Mouse (Mus musculus) R1 (cell line): ENCODE measurements around the gene Tex35.

ENCODE experiments used
- DNase-seq: peaks from one replicate; pipeline ENCODE4 v3.0.0-alpha.2; 2018; ENCODE audit warnings: low read depth, low spot score

Tex35 gene

DNA sequence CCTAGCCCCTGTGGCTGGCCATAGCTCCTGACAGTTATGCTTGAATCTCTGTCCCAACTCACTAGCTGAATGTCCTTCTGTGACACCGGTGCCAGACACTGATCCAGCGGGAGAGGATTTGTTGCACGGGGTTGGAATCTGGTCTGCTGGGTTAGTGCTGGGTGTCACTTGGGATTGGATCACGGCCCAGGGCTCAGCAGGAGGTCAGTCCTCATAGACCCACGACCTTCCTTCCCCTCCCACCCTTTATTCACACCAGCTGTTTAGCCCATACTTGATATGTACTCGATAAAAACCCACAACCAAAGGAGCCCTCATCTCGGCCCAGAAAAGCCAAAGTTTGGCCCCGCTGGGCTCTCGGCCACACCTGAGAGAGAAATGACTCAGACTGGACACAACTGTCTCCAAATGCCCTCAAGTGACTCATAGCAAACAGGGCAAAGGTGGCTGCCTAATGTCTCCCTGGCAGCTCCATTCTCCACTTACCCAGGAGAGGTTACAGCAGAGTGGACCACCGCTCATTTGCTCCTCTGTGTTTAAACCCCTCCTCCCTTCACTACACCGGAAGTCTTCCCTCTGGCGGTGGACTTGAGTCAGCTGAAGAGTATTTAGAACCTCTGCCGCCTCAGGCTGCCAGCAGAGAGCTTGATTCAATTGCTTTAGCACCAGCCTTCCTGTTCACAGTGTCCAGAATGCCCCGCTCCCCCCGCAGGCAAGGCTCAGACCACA lies 27.2 kb downstream of the Tex35 start:
- DNase-seq = peak; percentile 86

DNA sequence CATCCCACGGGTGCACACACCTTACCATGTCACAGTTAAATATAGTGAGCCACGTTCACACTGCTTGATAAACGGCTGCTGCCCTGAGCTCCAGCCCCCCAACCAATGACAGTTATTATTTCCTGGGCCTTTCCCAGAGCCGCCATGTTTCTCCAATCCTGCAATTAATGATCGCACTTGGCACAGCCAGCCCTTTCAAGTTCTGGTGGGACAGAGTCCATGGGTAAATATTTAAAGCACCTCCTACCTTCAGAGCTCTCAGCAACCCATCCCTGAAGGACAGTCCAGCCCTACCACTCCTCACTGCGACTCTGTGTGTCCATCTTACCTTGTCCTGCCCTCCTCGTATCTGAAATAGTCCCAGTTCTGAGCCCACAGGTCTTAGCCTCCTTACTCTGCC lies 28.4 kb downstream of the Tex35 start:
- no peak for DNase-seq

DNA sequence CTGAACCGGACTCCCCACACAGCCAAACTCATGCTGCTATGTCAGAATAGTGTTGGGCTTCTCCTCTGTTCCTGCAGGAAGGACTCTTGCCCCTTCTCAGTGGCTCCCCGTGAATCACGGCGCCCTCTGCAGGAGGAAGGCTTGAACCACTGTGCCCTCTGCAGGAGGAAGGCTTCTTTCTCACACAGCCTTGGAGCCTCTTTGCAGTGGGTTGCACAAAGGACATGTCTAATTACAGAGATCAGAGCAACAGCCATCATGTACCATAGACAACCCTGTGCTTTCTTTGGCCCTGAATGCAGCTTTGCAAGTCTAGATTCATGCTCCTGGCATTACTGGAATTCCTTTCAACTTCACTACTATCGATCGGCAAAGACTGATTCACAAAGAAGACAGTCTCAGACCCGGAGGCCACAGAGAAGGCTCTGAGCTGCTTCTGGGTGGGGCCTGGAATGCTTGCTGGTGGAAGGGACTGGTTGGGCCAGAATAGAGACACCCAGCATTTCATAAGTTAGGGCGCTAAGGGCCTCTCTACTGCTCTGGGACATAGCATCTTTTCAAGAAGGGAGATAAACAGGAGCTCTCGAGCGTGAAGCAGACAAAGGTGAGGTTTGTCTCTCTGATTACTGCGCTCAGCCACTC lies 29.0 kb downstream of the Tex35 start:
- DNase-seq = peak; percentile 89

DNA sequence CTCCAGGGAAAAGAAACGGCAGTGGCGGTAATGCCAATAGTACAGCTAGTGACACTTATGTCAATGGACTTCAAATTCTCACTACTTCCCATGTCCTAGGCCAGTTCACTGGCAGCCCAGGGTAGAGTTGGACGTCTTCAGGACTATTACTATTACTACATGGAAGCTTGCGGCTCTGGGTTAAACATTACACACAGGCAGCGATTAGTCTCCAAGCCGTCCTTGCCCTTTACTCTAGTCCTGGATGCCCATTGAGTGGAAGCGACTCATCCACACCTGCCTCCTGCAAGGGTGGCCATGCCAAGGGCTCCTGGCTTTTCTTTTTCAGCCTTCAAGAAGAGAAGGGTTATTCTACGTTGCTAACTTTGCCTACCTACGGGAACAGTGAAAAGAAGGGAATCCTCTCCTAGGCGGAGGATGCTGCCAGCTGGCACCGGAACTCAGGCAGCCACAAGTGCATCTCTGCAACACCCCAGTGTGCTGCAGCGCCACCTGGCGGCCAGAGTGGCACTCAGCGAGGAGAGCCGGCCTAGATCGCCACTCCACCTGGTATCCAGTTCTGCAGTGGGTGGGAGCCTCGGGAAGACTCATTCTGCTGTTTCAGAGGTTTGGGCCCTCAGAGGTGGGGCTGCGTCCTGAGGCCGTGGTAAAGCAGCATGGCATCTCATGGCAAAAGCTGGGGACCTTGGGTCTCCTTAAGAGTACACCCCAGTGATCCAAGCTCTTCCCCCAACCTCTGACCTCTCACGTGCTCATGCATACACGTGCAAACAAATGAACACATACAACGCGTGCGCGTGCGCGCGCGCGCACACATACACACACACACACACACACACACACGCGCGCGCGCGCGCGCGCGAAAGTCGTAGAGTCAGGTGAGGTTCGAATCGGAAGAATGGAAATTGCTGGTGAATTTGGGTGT lies 31.4 kb downstream of the Tex35 start:
- DNase-seq = peak; percentile 87

DNA sequence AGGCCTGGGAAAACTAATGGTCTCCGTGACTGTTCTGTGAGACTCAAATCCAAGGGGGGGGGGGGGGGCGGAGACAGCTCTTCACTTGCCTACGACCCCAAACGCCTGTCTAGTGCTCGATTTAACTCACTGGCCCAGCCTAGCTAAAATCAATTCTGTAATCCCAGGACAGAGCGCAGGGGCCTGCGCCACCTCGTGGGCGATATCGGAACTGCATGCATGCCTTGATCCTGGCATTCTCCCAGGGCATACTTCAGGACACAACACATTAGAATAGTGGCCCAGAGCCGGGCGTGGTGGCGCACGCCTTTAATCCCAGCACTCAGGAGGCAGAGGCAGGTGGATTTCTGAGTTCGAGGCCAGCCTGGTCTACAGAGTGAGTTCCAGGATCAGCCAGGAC lies 32.2 kb downstream of the Tex35 start:
- DNase-seq = peak; percentile 81

DNA sequence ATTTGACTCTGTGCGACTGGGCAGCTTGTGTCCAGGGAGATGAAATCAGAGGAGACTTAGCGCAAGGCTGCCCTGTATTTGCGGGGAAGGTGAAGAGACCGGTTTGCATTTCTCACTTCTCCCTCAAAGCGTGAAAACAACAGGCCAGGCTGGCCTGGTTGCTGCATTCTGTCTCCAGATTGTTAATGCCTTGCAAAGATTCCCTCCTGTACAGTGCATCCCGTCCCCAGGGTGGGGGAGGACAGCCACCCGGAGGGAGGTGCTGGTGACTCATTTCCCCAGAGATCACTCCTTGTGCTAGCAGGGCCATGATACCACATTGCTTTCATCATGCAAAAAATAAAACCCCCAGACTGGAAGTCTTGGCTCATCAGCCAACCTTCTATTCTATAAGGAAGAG lies 33.5 kb downstream of the Tex35 start:
- no peak for DNase-seq

DNA sequence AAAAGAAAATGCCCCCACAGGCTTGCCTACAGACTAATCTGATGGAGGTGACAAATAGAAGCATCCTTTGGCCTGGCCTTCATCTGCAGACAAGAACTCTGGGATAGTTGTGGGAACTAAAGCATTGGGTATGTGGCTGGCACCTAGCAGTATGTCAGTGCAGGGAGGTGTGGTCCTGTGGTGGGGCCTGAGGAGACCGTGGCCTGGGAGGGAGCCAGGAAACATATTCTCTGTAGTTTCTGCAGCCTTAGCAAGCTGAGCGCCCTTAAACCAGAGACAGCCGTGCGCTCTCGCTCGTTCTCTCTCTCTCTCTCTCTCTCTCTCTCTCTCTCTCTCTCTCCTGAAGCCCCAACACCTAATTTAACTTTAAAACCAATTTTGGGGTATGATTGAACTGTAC lies 34.1 kb downstream of the Tex35 start:
- no peak for DNase-seq

DNA sequence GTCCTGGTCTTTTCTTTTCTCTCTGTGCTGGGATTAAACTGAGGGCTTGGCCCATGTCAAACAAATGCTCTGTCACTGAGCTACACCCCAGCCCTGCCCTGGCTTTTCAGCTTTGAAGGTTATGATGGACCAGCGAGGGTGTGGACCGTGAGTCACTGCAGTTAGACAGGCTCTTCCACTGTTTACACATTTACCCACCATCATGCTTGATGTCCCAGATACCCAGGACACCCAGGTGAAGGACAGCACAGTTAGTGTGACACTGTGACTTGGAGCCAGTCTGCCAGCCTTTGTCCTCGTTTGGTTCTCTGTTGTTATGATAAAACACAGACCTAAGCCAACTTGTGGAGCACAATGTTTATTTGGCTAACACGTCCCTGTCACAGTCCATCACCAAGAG lies 34.9 kb downstream of the Tex35 start:
- DNase-seq = no peak

DNA sequence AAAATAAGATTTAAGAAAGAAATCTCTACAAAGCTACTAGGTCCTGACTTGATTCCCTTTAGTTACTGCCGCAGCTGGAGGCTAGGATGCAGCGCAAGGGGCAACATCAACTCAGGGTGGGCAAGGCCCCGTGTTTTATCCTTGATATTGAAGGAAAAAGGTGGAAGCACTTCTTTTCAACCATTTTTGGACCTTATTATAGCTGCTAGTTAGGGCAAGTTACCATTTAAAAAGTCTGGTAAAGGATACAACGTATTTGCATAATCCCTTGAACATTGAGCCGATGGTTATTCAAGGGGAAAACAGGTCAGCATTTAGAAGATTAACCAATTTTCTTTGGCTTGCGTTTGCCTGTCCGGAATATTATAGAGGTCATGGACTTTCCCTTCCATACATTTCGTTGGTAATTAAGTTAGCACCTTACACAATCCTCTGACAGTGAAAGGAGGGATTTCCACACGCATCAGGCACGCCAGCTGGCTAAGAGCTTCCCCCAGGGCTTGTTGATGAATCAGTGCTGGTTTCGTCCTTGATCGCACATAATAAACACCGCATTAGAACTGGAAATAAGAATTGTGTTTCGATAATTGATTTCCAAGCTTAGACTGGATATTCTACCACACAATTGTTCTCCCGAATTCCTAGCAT lies 39.2 kb downstream of the Tex35 start:
- no peak for DNase-seq

DNA sequence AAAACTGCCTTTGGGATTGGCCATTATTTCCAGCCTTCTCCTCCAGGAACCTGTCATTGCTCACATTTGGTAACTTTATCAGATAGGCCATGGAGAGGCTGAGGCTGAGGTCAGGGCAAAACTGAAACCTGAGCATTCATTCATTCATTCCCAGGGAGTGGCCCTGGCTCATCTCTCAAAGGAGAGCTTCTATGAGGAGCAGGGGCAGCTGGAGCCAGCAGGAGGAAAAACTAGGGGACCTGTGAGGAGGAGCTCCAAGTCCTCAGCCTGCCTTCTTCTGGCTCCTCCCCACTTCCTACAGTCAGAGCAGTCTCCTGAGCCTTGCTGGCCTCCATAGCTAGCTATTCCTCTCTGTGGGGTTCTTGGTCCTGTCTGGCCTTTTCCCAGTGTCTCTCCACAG lies 40.2 kb downstream of the Tex35 start:
- no peak for DNase-seq

DNA sequence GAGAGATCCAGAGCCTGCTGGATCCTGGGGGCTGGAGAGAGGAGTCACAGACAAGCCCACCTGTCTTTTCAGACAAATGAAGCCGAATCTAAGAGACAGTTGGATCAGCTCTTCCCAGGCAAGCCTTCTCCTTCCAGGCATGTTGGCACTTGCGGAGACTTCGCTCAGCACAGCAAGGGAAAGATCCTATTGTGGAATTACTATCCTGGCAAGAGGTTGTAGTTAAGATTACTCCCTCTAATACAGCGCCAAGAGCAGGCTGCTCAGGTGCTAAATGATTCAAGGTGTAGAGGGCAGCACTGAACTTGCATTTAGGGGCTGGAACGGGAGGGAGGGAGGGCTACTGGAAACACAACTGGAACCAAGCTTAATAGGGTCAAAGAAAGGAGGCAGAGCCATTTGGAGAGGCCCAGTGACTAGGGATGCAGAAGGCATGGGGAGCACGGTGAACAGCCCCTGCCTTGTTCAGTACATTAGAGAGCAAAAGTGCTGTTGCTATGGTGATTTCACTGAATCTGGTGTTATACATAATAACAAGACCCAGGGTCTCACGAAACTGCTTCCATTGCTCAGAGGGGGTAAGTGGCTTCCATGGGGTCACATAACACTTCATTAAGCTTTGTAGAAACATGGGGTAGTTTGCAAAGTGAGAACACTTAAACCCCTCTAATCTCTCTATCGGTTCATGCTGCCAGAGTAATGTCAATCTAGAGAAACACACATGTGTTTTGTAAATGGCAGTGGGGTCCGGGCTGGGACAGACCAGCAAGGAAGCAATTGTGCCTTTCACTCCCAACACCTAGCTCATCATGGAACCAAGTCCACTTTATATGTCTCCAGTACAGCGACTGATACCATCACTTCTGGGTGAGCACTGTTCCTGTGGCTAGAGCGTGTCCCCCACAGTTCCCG lies 42.4 kb downstream of the Tex35 start:
- DNase-seq = no peak

DNA sequence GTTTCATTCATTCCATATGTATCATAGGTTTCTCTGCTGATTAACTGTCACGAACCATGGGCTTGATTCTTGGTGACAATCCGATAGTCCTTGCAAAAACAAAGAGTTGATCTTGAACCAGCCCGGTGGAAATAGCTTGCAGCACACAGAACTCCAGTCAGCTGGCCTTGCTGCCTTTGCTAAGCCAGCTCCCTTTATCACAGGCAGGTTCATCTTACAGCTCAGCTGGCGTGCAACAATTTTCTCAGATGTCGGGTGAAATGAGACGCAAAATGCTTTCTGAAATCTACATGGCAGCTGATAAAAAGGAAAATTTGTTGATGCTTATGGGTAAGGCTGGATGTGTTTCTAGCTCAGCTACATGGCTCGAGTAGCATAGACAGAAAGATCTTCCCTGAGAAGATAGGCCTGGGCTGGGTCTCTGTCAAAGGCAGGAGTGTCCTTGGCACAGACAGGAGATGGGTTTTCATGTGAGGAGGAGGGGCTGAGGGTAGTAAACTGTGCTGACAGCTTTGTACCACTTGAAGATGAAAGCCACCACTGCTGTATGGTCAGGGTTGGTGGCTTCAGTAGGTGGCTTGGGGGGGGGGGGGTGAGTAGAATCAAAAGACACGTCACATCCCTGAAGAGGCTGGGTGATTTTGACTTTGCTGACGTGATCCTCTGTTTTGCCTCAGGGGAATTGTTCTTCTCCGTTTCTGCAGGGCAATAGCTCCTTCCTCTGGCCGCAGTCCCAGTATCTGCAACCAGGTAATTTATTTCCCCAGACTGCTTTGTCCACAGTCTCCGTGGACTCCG lies 45.0 kb downstream of the Tex35 start:
- no peak for DNase-seq

DNA sequence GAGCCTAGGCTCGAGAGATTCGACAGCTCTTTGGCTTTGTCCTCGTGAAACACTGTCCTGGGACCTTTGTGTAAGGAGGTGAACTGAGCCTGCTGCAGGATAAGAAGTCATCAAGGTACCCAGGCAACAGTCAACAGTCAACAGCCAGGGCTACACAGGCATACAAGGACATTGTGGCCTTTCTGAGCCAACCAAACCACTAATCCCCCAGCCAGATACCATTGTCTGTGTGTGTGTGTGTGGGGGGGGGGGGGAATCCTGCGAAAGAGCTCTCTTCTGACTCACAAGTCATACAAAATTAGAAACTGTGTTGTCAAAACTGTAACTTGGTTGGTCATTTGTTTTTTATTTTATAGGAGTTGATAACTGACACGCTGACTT lies 46.0 kb downstream of the Tex35 start:
- no peak for DNase-seq

DNA sequence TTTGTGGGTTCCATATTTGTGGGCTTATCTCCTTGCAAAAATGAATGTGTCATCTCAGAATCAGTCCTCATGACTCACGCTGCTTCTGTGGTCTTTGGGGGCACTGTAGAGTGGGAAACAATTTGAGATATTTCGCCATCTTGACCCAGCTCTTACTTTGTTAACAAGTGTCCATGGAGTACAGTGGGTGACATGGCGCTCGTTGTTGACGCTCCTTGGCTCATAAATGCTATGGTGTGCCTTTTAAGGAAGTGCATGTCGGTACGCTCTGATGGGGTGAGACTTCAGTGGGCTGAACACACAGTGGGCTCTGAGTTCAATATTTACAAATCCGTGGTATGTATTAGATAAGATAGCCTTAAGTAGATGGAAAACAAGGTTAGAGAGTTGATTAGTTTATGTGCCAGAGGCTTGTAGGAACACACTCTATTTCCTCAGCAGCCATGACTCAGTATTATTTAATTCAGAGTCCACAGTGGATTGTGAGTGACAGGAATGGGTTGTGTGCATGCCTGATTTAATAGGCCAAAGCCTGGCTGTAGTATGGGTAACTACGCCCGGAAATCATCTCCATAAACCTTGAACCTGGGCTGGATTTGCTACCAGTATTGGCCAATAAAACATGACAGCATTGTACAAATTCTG lies 46.6 kb downstream of the Tex35 start:
- no peak for DNase-seq

DNA sequence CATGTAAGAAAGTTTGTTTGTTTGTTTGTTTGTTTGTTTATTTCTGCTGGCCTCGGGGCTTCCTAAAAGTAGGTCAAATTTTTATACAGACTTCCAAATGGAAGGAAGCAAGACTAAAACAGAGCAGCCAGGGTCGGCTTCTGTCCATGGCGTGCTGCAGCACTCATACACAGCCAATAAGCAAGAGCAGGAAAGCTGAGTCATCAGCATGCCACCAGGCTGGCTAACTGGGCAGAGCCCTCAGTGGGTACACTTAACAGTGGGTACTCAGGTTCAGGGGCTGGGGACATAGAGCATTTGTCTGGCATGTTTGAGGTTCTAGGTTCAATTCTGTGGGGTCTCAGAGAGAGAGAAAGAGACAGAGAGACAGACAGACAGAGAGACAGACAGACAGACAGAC lies 47.3 kb downstream of the Tex35 start:
- no peak for DNase-seq

DNA sequence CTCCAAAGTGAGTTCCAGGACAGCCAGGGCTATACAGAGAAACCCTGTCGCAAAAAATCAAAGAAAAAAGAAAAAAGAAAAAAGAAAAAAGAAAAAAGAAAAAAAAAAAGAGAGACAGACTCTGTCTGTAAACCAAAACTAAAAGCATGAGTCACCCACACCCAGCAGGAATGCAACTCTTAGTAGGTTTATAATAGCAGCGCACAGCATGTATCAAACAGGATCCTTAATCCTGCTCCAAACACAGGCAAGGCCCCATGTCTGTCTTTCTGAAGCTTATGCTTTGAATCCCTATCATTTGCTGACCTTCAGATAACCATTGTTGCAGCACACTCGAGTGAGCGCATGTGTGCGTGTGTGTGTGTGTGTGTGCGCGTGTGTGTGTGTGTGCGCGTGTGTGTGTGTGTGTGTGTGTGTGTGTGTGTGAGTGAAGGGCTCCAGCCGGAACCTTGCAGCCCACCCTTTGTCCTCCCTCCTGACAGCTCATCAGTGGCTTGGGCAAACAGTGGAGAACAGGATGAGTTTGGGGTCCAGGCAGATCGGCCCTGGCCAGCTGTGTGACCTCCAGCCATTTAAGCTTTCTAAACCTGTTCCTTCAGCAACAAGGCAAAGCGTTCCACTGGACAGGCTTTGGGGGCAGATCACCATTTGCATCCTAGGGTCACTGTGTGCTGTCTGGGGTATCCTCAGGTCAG lies 47.9 kb downstream of the Tex35 start:
- peak; percentile 57 for DNase-seq

DNA sequence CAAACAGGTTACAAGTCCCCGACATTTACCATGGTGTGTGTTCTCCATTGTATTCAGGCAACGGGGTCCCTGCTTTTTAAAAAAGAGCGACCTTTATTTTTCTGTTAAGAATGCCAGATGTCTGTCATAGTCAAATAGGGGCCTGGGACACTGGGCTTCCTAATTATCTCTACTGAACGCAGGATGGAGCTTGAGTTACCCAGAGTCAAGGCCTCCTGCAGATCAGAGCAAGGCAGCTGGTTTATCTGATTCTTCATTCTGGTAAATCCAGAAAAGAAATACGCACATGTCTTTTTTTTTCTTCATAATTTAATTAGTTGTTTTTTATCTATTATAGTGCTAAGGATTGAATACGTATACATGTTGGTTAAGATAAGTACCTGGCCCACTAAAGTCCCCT lies 52.6 kb downstream of the Tex35 start:
- no peak for DNase-seq

DNA sequence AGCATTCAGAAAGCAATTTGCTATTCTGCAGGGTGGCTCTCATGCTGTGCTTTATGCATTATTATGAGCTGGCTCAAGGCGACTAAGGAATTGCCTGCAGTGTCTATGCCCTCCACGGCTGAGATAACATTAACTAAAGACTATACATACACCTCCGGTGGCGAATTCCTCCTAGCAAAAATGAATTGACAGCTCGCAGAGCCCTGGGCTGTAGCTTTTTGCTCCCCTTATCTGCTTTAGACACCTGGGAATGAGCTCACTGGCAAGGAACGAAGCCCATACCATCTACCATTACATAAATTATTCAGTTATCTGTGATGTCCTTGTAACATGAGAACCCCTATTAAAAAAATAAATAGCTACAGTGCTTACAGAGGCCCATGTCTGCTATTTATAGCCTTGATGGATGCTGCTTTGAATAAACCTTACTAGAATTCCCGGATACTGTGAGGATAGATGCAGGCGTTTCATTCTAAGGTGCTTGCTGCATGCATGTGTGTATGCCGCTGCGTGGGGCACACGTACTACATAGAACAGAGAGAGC lies 53.1 kb downstream of the Tex35 start:
- no peak for DNase-seq

DNA sequence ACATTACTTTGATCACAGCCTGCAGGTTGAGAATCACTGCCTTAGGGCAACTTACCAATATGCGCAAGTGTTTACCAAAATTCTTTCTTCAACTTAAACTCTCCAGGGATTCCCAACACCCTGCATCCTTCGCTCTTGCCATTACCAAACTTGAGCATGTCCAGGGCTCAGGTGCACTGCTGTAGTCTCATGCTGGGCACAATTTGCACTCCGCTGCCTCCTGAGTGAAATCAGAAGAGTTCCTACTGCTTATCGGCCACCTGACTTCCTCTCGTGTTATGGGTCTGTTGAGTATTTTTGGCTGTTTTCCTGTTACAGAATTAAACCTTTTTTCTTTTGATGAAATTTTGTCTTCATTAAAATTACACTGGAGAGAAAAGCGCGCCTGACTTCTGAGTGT lies 53.8 kb downstream of the Tex35 start:
- DNase-seq = no peak
